Mouse (Mus musculus) heart, adult 11 months (tissue): ENCODE results near the gene Smarca4.

ENCODE experiments used
- DNase-seq: peaks from one replicate; pipeline ENCODE4 v3.0.0; 2022

Gene Smarca4

GRCm38 (mm10) chr9:21725224-21726121 lies 109.5 kb downstream of the Smarca4 start:
- peak; percentile 76 for DNase-seq

- peak; percentile 86 for DNase-seq
Observed at GRCm38 (mm10) chr9:21726218-21726975, 110.4 kb downstream of the Smarca4 start.

- DNase-seq: peak; percentile 90
Observed at GRCm38 (mm10) chr9:21728261-21728832, 112.4 kb downstream of the Smarca4 start.

GRCm38 (mm10) chr9:21729264-21729663 lies 113.3 kb downstream of the Smarca4 start:
- peak; percentile 91 for DNase-seq

- DNase-seq: no peak
Observed at GRCm38 (mm10) chr9:21732288-21732687, 116.3 kb downstream of the Smarca4 start.

- peak; percentile 85 for DNase-seq
Observed at GRCm38 (mm10) chr9:21733446-21733845, 117.5 kb downstream of the Smarca4 start.

- no peak for DNase-seq
Observed at GRCm38 (mm10) chr9:21733989-21734388, 118.0 kb downstream of the Smarca4 start.

GRCm38 (mm10) chr9:21735126-21735525 lies 119.2 kb downstream of the Smarca4 start:
- no peak for DNase-seq

GRCm38 (mm10) chr9:21736580-21736979 lies 120.6 kb downstream of the Smarca4 start:
- DNase-seq: no peak

- no peak for DNase-seq
Observed at GRCm38 (mm10) chr9:21737188-21737587, 121.2 kb downstream of the Smarca4 start.

GRCm38 (mm10) chr9:21738776-21739175 lies 122.8 kb downstream of the Smarca4 start:
- no peak for DNase-seq

- DNase-seq: no peak
Observed at GRCm38 (mm10) chr9:21740427-21740826, 124.5 kb downstream of the Smarca4 start.

GRCm38 (mm10) chr9:21741514-21741913 lies 125.5 kb downstream of the Smarca4 start:
- DNase-seq: no peak

GRCm38 (mm10) chr9:21747238-21747774 lies 131.3 kb downstream of the Smarca4 start:
- DNase-seq: no peak

- peak; percentile 98 for DNase-seq
Observed at GRCm38 (mm10) chr9:21748033-21748432, 132.1 kb downstream of the Smarca4 start.

- DNase-seq: peak; percentile 92
Observed at GRCm38 (mm10) chr9:21748491-21748890, 132.5 kb downstream of the Smarca4 start.

GRCm38 (mm10) chr9:21749382-21750118 lies 133.6 kb downstream of the Smarca4 start:
- no peak for DNase-seq

GRCm38 (mm10) chr9:21750370-21750769 lies 134.4 kb downstream of the Smarca4 start:
- DNase-seq: no peak

GRCm38 (mm10) chr9:21751347-21751746 lies 135.4 kb downstream of the Smarca4 start:
- DNase-seq: peak; percentile 94

- DNase-seq: peak; percentile 98
Observed at GRCm38 (mm10) chr9:21752252-21752792, 136.4 kb downstream of the Smarca4 start.
